Mouse (Mus musculus): ENCODE data around the gene Gm29427.

GRCm38 (mm10) chr1:130738551-130739106 is 23.0 kb upstream of the Gm29427 start:
- TF ChIP-seq CTCF (IDR thresholded peaks at IDR 0.05; ENCODE audit: low read depth, low read length): no peak
- TF ChIP-seq POLR2A (IDR thresholded peaks at IDR 0.05; ENCODE audit: borderline replicate concordance, low read depth, low read length): no peak

Data from bone marrow macrophage, adult 2 months (primary cell).